Mouse (Mus musculus) midbrain, embryonic 13.5 days (tissue): ENCODE data around the gene Pck1. TPM values are rescaled to one million over a fixed set of nuclear protein-coding genes. Genes with fewer than 3 reads are reported as not detected.

Source experiments
- ATAC-seq: fragments of 200-750 bp; cut with Nextera tagmentation; 2 replicates; pipeline ENCODE4 v1.8.0; 2017; ENCODE audit warnings: mild to moderate bottlenecking, moderate TSS enrichment, moderate library complexity
- H3K27ac ChIP-seq: fragments of 300-500 bp; sonication (generic); 2 replicates; pipeline ENCODE4 v1.5.1; 2015; ENCODE audit warnings: inconsistent platforms, mild to moderate bottlenecking, moderate library complexity
- H3K27me3 ChIP-seq: fragments of 300-500 bp; sonication (generic); 2 replicates; pipeline ENCODE4 v1.6.1; 2015; ENCODE audit warnings: mild to moderate bottlenecking, inconsistent platforms
- H3K36me3 ChIP-seq: fragments of 300-500 bp; sonication (generic); 2 replicates; pipeline ENCODE4 v1.6.1; 2015; ENCODE audit warnings: mild to moderate bottlenecking, inconsistent platforms
- H3K4me1 ChIP-seq: fragments of 300-500 bp; sonication (generic); replicated peaks from 2 replicates; pipeline ENCODE4 v1.6.1; 2015; ENCODE audit warnings: inconsistent platforms
- H3K4me2 ChIP-seq: fragments of 300-500 bp; sonication (generic); replicated peaks from 2 replicates; pipeline ENCODE4 v1.6.1; 2015; ENCODE audit warnings: moderate library complexity, mild to moderate bottlenecking, inconsistent platforms
- H3K4me3 ChIP-seq: fragments of 300-500 bp; sonication (generic); replicated peaks from 2 replicates; pipeline ENCODE4 v1.5.1; 2015; ENCODE audit warnings: mild to moderate bottlenecking, inconsistent platforms
- H3K9ac ChIP-seq: fragments of 300-500 bp; sonication (generic); replicated peaks from 2 replicates; pipeline ENCODE4 v1.6.1; 2015; ENCODE audit warnings: mild to moderate bottlenecking, inconsistent platforms
- H3K9me3 ChIP-seq: fragments of 300-500 bp; sonication (generic); 2 replicates; pipeline ENCODE4 v1.6.1; 2016; ENCODE audit warnings: mild to moderate bottlenecking, inconsistent platforms
- WGBS: fragments of 180-500 bp; shearing (Covaris S2); methylation state at CpG from one replicate; pipeline ENCODE4 v1.1.7; 2015; 5-methylcytosine and 5-hydroxymethylcytosine counted together
- polyA plus RNA-seq: library from polyadenylated mRNA; unstranded; fragments of >200 nt; fragmentation: Nextera tagmentation; extraction: Ambion mirVana; gene quantifications from 2 replicates; pipeline ENCODE4 v1.2.1, GENCODE M21; 2015

The Pck1 gene
- polyA plus RNA-seq, 1 experiment from 2014 or later = not detected

DNA sequence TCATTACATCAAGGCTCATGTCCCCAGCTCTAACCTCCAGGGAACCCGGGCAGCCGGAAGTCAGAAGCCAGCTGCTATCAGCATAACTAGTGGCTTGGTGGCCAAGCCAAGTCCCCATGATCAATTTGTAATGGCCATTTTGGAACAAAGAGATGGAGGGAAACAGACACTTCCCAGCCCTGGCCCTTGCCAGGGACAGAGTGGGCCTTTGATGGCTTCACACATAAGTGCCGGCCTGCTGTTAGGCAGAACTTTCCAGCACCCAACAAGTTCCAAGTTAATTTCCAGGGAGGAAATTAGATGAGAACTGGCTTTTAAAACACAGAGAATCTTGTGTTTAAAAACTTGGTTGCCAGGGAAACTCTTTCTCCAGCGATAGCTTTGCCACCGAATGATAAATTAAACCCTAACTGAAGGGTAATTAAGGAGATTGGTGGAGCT lies 15.6 kb downstream of the Pck1 start:
- ATAC-seq = no peak

DNA sequence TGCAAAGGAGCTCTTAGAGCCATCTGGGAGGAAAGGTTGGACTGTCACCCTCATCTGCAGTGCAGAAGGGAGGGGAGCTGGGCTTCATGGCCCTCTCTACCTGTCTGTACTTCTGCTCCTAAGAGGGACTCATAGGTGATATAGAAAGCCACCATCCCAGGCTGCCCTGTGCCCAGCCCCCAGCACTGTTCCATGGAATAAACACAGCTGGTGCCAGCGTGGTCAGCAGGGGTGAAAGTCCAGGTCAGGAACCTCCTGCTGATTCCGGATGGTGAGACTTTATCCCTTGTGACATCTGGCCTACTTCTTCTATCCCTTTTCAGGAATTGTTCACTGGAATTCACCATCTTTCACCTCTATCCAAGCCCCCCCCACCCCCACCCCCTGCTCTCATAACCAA lies 17.2 kb downstream of the Pck1 start:
- Histone ChIP-seq H3K9me3 (no peaks in the 10 kb centered on the region), H3K36me3 (no peaks in the 10 kb centered on the region), H3K4me2 (no peak overlapping the region), H3K27ac (no peak overlapping the region), H3K27me3 (no peaks in the 10 kb centered on the region), H3K4me3 (no peak overlapping the region), H3K9ac (no peak overlapping the region), H3K4me1 (peaks cover 36% of the 10 kb centered on the region)
- WGBS = 80% methylated on average over 2 of the region's 2 CpGs
- ATAC-seq = no peak

More for the DNA sequence above, 15.6 kb downstream of the Pck1 start:
- Histone ChIP-seq H3K4me2 (no peak overlapping the region), H3K4me1 (peaks cover 23% of the 10 kb centered on the region), H3K27me3 (no peaks in the 10 kb centered on the region), H3K9ac (no peak overlapping the region), H3K4me3 (no peak overlapping the region), H3K27ac (no peak overlapping the region), H3K36me3 (no peaks in the 10 kb centered on the region), H3K9me3 (no peaks in the 10 kb centered on the region)
- 67% methylated on average over 5 of the region's 5 CpGs for WGBS

DNA sequence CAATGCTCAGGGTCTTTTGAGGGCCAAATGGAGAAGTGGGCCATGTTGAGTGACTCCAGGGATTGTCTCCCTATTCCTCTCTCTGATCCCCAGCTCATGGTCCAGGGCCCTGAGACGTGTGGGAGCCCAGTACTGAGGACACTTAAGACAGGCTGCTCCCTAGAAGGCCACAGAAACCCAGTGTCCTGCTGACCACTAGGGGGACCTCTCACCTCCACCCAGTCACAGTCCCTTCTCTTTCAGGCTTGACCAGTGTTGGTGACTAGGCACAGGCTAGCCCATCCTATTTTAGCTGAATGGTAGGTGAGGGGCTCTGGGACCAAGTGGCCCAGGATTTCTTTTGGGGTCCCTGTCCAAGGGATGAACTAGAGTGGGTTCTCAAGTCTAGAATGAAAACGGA lies 17.9 kb downstream of the Pck1 start:
- H3K27me3 ChIP-seq = no peaks in the 10 kb centered on the region
- WGBS = 60% methylated on average over 2 of the region's 2 CpGs
- no peaks in the 10 kb centered on the region for H3K9me3 ChIP-seq
- no peak overlapping the region for H3K4me3 ChIP-seq
- peaks cover 36% of the 10 kb centered on the region for H3K4me1 ChIP-seq
- peak overlapping the region; percentile 96 for H3K27ac ChIP-seq
- H3K9ac ChIP-seq = no peak overlapping the region
- H3K4me2 ChIP-seq = no peak overlapping the region
- H3K36me3 ChIP-seq = no peaks in the 10 kb centered on the region
- ATAC-seq = no peak

DNA sequence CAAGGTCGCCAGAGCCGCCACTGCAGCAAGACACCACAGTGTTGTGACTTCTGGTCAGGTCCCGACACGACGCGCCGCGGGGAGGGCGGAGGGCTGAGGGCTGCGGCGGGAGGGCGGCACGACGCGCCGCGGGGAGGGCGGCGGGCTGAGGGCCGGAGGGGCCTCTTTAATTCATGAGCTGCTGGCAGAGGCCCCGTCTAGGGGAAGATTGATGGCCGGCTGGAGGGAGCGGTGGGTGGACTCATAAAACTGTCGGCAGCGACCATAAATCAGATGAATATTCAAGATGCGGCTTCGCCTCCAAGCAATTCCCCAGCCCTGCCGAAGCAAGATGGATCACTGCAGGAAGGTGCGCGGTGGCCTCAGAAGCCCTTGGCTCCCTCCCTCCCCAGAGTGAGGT lies 18.6 kb downstream of the Pck1 start:
- H3K27ac ChIP-seq = peak overlapping the region; percentile 96
- ATAC-seq = 0 out of 2 replicates have a peak, but pooled peaks have one; percentile 3

DNA sequence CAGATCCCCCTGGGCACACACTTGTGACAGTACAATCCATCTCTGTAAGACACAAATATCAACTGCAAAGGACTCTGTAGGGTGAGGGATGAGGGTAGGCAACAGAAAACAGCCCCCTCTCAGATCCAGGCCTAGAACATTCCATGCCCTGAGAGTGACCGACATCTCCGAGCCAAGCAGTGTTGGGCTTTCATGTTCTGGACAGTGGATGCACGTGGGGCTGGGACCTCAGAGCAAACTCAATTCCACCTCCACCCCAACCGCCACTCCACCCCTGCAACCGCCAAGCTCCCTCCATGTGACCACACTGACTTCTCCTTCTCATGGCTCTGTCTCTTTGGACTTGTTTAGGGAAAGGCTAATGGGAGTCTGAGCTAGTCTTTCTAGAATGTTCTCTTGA lies 19.1 kb downstream of the Pck1 start:
- 86% methylated on average over 5 of the region's 5 CpGs for WGBS
- H3K27ac ChIP-seq = peak overlapping the region; percentile 96
- H3K4me3 ChIP-seq = no peak overlapping the region
- no peaks in the 10 kb centered on the region for H3K9me3 ChIP-seq
- H3K27me3 ChIP-seq = no peaks in the 10 kb centered on the region
- ATAC-seq = no peak
- H3K4me1 ChIP-seq = peaks cover 36% of the 10 kb centered on the region
- peak overlapping the region; percentile 55 for H3K4me2 ChIP-seq
- peak overlapping the region; percentile 53; the same call in 1 of the 2 replicates for H3K9ac ChIP-seq
- H3K36me3 ChIP-seq = no peaks in the 10 kb centered on the region

More for the DNA sequence above, 18.6 kb downstream of the Pck1 start:
- no peaks in the 10 kb centered on the region for H3K9me3 ChIP-seq
- H3K9ac ChIP-seq = peak overlapping the region; percentile 53; the same call in 1 of the 2 replicates
- H3K4me1 ChIP-seq = peaks cover 36% of the 10 kb centered on the region
- H3K4me2 ChIP-seq = peak overlapping the region; percentile 55
- 2% methylated on average over 29 of the region's 30 CpGs for WGBS
- H3K36me3 ChIP-seq = no peaks in the 10 kb centered on the region
- H3K4me3 ChIP-seq = peak overlapping the region; percentile 20
- H3K27me3 ChIP-seq = no peaks in the 10 kb centered on the region

DNA sequence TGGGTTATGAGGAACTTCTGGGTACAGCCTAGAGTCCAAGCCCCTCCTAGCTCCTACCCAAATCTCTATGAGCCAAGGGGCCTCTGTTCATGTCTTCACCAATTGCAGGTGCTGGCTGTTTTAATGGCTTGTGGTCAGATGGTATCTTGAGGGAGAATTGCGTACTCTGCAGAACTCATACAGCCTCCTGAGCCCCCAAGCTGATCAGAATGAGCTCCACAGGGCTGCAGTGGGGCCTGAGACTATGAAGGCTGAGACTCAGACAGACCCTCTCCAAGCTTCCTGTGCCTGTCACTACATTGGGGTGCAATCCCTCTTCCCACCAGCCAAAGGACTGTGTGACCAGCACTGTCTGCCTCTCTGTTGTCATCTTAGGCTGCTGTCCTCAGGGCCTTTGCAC lies 19.5 kb downstream of the Pck1 start:
- ATAC-seq = no peak
- 85% methylated on average over 1 of the region's 1 CpGs for WGBS
- no peak overlapping the region for H3K4me3 ChIP-seq

DNA sequence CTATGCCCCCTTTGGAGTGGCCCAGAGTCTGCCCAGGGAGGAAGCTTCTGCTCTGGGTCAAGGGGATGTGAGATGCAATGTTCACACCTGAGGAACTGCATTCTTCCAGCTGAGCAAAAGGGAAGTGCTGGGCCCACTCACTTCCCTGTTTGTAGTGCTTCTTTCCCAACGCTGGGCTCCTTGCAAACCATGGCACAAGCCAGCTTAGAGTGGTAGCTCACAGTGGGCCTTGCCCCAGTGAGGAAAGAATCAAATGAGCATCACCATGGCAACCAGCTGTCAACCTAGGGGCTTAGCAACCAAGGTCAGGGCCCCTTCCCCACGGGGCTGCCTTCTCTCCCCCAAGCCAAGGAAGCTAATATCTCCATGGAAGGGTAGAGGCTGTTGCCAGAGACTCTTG lies 20.2 kb downstream of the Pck1 start:
- ATAC-seq = peak; percentile 65
- 8% methylated on average over 2 of the region's 2 CpGs for WGBS
- Histone ChIP-seq H3K27me3 (no peaks in the 10 kb centered on the region), H3K9me3 (no peaks in the 10 kb centered on the region), H3K4me1 (peaks cover 36% of the 10 kb centered on the region), H3K4me3 (no peak overlapping the region), H3K36me3 (no peaks in the 10 kb centered on the region), H3K9ac (no peak overlapping the region), H3K27ac (peak overlapping the region; percentile 96), H3K4me2 (peak overlapping the region; percentile 62)

More for the DNA sequence above, 19.5 kb downstream of the Pck1 start:
- no peak overlapping the region for H3K9ac ChIP-seq
- H3K4me2 ChIP-seq = no peak overlapping the region
- no peaks in the 10 kb centered on the region for H3K9me3 ChIP-seq
- no peaks in the 10 kb centered on the region for H3K36me3 ChIP-seq
- H3K27ac ChIP-seq = peak overlapping the region; percentile 96
- H3K27me3 ChIP-seq = no peaks in the 10 kb centered on the region
- peaks cover 36% of the 10 kb centered on the region for H3K4me1 ChIP-seq

DNA sequence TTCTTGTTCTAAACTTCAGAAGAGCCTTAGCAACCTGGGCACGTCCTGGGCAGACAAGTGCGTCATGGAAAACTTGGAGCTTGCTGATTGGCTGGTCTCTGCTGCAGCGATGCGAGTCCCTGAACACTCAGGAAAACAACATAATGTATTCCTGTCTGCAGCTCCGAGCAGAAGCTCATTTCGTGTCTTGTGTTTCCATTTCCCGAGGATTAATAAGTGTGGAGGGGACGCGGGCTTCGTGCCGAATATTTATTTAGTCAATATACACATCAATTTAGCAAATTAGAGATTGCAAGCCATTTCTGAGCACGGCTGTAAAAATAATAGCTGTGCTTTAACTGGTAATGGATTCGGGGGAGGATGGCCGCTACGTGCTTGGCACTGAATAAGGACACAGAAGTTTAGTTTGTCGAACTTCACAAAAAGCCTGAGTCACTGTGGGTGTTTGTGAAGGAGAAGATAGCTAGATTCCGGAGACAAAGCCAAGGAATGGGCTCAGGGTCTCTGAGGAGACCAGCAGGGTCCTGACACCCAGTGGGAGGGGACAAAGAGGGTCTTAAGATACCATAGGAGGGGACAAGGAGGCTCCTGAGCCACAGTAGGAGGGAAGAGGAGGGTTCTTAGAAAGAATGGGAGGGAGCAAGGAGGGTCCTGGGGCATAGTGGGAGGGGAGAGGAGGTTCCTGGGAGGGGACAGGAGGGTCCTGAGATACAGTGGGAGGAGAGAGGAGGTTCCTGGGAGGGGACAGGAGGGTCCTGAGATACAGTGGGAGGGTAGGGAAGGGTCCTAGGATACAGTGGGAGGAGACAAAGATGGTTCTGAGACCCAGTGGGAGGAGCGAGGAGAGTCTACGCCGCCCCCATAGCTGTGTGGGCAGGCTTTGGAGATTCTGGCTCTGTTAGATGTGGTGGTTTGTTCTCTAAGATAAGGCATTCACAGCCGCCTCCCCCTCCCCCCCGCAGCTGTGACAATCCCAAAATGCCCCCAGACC lies 21.0 kb downstream of the Pck1 start:
- Histone ChIP-seq H3K9ac (peak overlapping the region; percentile 66), H3K4me3 (peak overlapping the region; percentile 34), H3K4me1 (peaks cover 36% of the 10 kb centered on the region), H3K9me3 (no peaks in the 10 kb centered on the region), H3K4me2 (peak overlapping the region; percentile 62), H3K36me3 (no peaks in the 10 kb centered on the region), H3K27ac (peak overlapping the region; percentile 96), H3K27me3 (no peaks in the 10 kb centered on the region)
- WGBS = 2% methylated on average over 22 of the region's 22 CpGs
- peak; percentile 82 for ATAC-seq

DNA sequence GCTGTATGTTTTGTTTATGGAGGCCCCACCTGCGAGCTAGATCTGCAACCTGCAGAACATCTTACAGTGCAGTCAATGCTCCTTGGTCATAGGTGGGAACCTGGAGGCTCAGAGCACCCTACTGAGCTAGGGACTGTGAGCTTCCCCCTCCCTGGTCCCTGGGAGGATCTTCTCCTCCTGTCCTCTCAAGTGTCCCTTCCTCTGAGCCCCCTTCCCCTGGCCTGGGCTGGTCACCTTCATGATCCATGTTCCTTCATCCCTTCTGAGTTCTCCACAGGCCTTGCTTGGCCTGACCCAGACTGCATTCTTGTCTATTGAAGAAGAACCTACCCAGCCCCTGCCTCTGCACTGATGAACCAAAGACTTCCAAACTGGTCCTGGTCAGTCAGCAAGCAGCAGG lies 21.7 kb downstream of the Pck1 start:
- WGBS = 50% methylated on average over 1 of the region's 1 CpGs
- Histone ChIP-seq H3K9ac (no peak overlapping the region), H3K4me2 (peak overlapping the region; percentile 62), H3K4me3 (0 out of 2 replicates have a peak overlapping the region, but pooled peaks have one; percentile 34), H3K36me3 (no peaks in the 10 kb centered on the region), H3K4me1 (peaks cover 36% of the 10 kb centered on the region), H3K27ac (peak overlapping the region; percentile 96), H3K9me3 (no peaks in the 10 kb centered on the region), H3K27me3 (no peaks in the 10 kb centered on the region)
- ATAC-seq = no peak

DNA sequence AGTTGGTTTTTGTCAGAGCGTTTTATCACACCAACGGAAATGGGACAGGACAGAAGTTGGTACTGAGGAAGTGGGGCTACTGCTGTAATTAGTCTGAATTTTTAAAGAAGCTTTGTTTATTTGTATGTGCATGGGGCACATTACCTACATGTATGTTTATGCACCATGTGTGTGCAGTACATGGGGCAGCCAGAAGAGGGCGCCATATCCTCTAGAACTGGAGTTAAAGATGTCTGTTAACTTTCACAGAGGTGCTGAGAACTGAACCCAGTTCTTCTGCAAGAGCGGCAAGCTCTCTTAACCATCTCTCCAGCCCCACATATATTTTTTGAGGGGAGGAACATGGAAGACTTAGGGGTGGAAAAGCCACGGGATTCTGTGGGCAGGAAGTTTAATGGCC lies 22.9 kb downstream of the Pck1 start:
- H3K27ac ChIP-seq = no peak overlapping the region
- WGBS = 93% methylated on average over 5 of the region's 5 CpGs

DNA sequence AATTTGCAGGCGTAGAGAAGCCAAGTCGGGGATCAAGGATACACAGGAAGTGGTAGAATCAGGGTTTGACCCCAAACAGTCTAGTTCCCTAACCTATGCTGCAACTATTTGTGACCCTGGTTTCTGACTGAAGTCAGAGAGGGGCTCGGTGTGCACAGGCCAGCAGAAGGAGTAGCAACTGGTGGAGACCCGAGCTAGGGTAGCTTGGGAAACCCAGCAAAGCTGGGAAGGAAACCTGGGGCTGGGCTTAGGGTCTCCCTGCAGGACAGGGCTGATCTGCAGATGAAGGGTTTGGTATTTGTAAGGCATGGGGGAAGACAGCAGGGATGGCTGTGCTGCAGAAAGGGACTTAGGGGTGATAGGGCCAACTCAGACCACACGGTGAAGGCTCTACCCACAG lies 24.6 kb downstream of the Pck1 start:
- ATAC-seq = no peak

More for the DNA sequence above, 22.9 kb downstream of the Pck1 start:
- Histone ChIP-seq H3K36me3 (no peaks in the 10 kb centered on the region), H3K4me3 (no peak overlapping the region), H3K9me3 (no peaks in the 10 kb centered on the region), H3K4me2 (no peak overlapping the region), H3K4me1 (peaks cover 36% of the 10 kb centered on the region), H3K9ac (no peak overlapping the region), H3K27me3 (no peaks in the 10 kb centered on the region)
- no peak for ATAC-seq

DNA sequence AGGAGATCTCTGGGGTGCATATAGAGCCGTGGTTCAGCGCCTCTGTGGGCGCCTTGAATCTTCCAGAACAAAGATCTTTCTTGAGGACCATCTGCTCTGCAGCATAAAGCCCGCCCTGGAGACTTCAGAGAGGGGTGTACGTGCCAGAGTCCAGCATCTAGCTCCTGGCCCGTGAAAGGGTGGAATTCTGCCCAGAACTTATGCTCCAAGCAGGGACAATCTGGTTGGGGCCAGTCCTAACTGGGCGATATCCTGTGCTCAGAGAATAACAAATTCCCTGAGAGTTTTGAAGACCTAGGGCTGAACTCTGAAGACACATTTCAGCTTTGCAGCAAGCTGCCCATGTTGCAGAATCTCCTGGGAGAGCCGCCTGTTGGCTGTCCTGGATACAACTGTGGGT lies 25.1 kb downstream of the Pck1 start:
- H3K4me1 ChIP-seq = peaks cover 16% of the 10 kb centered on the region

More for the DNA sequence above, 24.6 kb downstream of the Pck1 start:
- Histone ChIP-seq H3K27ac (no peak overlapping the region), H3K9me3 (no peaks in the 10 kb centered on the region), H3K4me2 (no peak overlapping the region), H3K27me3 (no peaks in the 10 kb centered on the region), H3K4me3 (no peak overlapping the region), H3K36me3 (no peaks in the 10 kb centered on the region), H3K4me1 (peaks cover 21% of the 10 kb centered on the region), H3K9ac (no peak overlapping the region)
- WGBS = 80% methylated on average over 5 of the region's 5 CpGs

More for the DNA sequence above, 25.1 kb downstream of the Pck1 start:
- no peak overlapping the region for H3K9ac ChIP-seq
- H3K27me3 ChIP-seq = no peaks in the 10 kb centered on the region
- WGBS = 87% methylated on average over 8 of the region's 8 CpGs
- no peak overlapping the region for H3K4me2 ChIP-seq
- no peak overlapping the region for H3K27ac ChIP-seq
- no peak overlapping the region for H3K4me3 ChIP-seq
- H3K36me3 ChIP-seq = no peaks in the 10 kb centered on the region
- no peak for ATAC-seq
- no peaks in the 10 kb centered on the region for H3K9me3 ChIP-seq
